Mouse (Mus musculus) spleen, adult 2 months (tissue): ENCODE results near the gene Sfswap. TPM values are rescaled to one million over a fixed set of nuclear protein-coding genes. Genes with fewer than 3 reads are reported as not detected.

Source experiments
- DNase-seq, 2 experiments: peaks; one replicate each; pipeline versions ENCODE4 v3.0.0 to v3.0.0-alpha.2; 2012 to 2021; ENCODE audit warnings: low spot score in 2 of 2, low read depth in 1 of 2
- H3K27ac ChIP-seq: fragments of 200-500 bp; 2 replicates; pipeline ENCODE4 v1.5.1; 2012; ENCODE audit warnings: low read length, inconsistent platforms; ENCODE audit not compliant: insufficient read depth
- H3K27me3 ChIP-seq: fragments of 200-500 bp; 2 replicates; pipeline ENCODE4 v1.6.1; 2012; ENCODE audit warnings: mild to moderate bottlenecking, moderate library complexity, low read length, inconsistent platforms; ENCODE audit not compliant: control insufficient read depth, insufficient read depth
- H3K36me3 ChIP-seq: fragments of 200-500 bp; 2 replicates; pipeline ENCODE4 v1.6.1; 2012; ENCODE audit warnings: mild to moderate bottlenecking, low read length, inconsistent platforms; ENCODE audit not compliant: control insufficient read depth, insufficient read depth
- H3K4me1 ChIP-seq: fragments of 200-500 bp; 2 replicates; pipeline ENCODE4 v1.6.1; 2011; ENCODE audit warnings: inconsistent platforms; ENCODE audit not compliant: control insufficient read depth, insufficient read depth, insufficient read length
- H3K4me3 ChIP-seq: fragments of 200-500 bp; 2 replicates; pipeline ENCODE4 v1.5.1; 2011; ENCODE audit warnings: mild to moderate bottlenecking, inconsistent platforms; ENCODE audit not compliant: insufficient read depth, insufficient read length; ENCODE audit errors: extremely low read depth
- CTCF ChIP-seq: fragments of 200-500 bp; IDR thresholded peaks from 2 replicates; pipeline ENCODE4 v1.5.1; 2011; ENCODE audit warnings: mild to moderate bottlenecking, inconsistent platforms; ENCODE audit not compliant: insufficient read depth, insufficient read length, insufficient replicate concordance; ENCODE audit errors: extremely low read depth
- POLR2A ChIP-seq: fragments of 200-500 bp; IDR thresholded peaks from 2 replicates; pipeline ENCODE4 v1.6.1; 2011; ENCODE audit warnings: low read depth, low read length, inconsistent platforms
- WGBS: fragments of 180-500 bp; shearing (Covaris S2); methylation state at CpG from one replicate; pipeline ENCODE4 v1.1.7; 2018; 5-methylcytosine and 5-hydroxymethylcytosine counted together
- polyA plus RNA-seq: library from polyadenylated mRNA; depleted of rRNA; stranded (reverse); fragments of >200 nt; gene quantifications from 2 replicates; pipeline ENCODE4 v1.2.3, GENCODE M21; 2012

Sfswap gene
- polyA plus RNA-seq, 1 experiment, result 69.8 TPM

DNA sequence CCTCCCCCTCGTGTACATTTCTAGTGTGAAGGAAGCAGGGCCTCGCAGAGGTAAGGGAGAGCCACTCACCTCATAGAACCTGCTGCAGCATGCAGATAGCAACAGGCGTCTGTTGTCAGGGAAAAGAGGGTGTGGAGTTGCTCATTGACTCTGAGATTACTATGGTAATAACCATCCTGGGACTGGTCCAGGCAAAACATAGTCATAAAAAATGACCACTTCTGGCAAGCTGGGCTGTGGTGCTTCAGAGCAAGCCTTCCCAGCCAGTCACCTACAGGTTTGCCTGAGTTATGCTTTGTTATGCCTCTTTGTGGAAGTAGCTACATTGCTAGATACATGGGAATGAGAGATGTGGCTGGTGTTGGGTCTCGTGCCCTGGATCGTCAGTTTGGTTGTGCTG is 26.1 kb downstream of the Sfswap start:
- H3K27me3 ChIP-seq, result no peaks in the 10 kb centered on the region
- H3K4me3 ChIP-seq, result no peak overlapping the region
- DNase-seq, result no peak
- WGBS, result 81% methylated on average over 5 of the region's 5 CpGs
- no peak overlapping the region for H3K27ac ChIP-seq
- peaks cover 19% of the 10 kb centered on the region for H3K36me3 ChIP-seq
- H3K4me1 ChIP-seq, result no peaks in the 10 kb centered on the region
- TF ChIP-seq CTCF, result no peak
- TF ChIP-seq POLR2A, result no peak

DNA sequence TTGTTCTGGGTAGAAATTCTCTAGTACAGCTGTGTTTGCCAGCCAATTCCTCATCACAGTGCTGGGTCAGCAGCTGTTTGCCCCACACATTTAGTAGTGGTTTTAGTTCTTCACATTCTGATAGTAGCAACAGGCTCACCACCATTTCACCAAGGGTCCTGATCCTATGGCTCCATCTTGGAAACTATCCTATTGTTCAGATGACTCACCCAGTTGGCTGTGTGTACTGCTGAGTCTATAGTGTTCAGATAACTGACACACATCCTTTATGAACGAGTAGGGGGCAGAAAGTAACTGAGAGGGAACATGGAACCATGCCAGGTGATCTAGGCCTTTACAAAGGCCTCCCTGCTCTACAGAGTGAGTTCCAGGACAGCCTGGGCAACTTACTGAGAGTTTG is 28.6 kb downstream of the Sfswap start:
- 79% methylated on average over 1 of the region's 1 CpGs for WGBS
- peaks cover 19% of the 10 kb centered on the region for H3K36me3 ChIP-seq
- TF ChIP-seq CTCF, result no peak

GRCm38 (mm10) chr5:129533731-129534130 is 32.7 kb downstream of the Sfswap start:
- 78% methylated on average over 3 of the region's 3 CpGs for WGBS
- TF ChIP-seq POLR2A (no peak), CTCF (no peak)
- H3K36me3 ChIP-seq, result peaks cover 12% of the 10 kb centered on the region
- no peaks in the 10 kb centered on the region for H3K4me1 ChIP-seq
- H3K4me3 ChIP-seq, result no peak overlapping the region
- H3K27me3 ChIP-seq, result no peaks in the 10 kb centered on the region
- no peak for DNase-seq
- no peak overlapping the region for H3K27ac ChIP-seq

More for the DNA sequence above, 28.6 kb downstream of the Sfswap start:
- Histone ChIP-seq H3K27me3 (no peaks in the 10 kb centered on the region), H3K4me1 (no peaks in the 10 kb centered on the region), H3K4me3 (no peak overlapping the region), H3K27ac (no peak overlapping the region)
- no peak for DNase-seq

DNA sequence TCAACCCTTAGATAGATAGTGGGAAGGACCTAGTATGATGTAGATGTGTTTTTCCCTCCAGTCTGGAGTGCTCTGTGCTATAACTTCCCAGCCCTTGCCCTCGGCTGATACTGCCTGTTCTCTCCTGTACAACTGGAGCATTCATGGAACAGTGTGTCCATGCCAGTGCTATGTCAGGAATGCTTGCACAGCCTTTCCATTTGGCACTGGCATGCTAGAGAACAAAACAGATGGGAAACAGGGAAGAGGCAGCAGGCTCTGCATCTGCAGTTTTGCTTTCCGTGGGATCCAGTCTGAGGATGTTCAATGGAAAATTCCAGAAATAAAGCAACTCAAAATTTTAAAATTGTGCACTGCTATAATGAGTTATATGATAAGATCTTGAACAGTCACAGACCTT is 33.5 kb downstream of the Sfswap start:
- H3K36me3 ChIP-seq, result peaks cover 10% of the 10 kb centered on the region
- no peaks in the 10 kb centered on the region for H3K4me1 ChIP-seq
- no peak overlapping the region for H3K27ac ChIP-seq
- TF ChIP-seq POLR2A (no peak), CTCF (no peak)
- no peaks in the 10 kb centered on the region for H3K27me3 ChIP-seq
- no peak for DNase-seq
- 94% methylated on average over 2 of the region's 2 CpGs for WGBS
- H3K4me3 ChIP-seq, result no peak overlapping the region

GRCm38 (mm10) chr5:129535021-129535420 is 34.0 kb downstream of the Sfswap start:
- Histone ChIP-seq H3K4me1 (no peaks in the 10 kb centered on the region), H3K36me3 (peaks cover 13% of the 10 kb centered on the region), H3K4me3 (no peak overlapping the region), H3K27me3 (no peaks in the 10 kb centered on the region), H3K27ac (no peak overlapping the region)
- no peak for DNase-seq
- 89% methylated on average over 2 of the region's 2 CpGs for WGBS
- TF ChIP-seq CTCF (no peak), POLR2A (no peak)

- Histone ChIP-seq H3K4me3 (no peak overlapping the region), H3K27ac (no peak overlapping the region), H3K36me3 (peaks cover 16% of the 10 kb centered on the region), H3K27me3 (no peaks in the 10 kb centered on the region), H3K4me1 (no peaks in the 10 kb centered on the region)
- WGBS, result 99% methylated on average over 3 of the region's 3 CpGs
- DNase-seq, result no peak
- TF ChIP-seq CTCF (no peak), POLR2A (no peak)
Observed at GRCm38 (mm10) chr5:129535431-129535830, 34.4 kb downstream of the Sfswap start.

GRCm38 (mm10) chr5:129538826-129539225 is 37.8 kb downstream of the Sfswap start:
- Histone ChIP-seq H3K36me3 (peaks cover 36% of the 10 kb centered on the region), H3K4me1 (no peaks in the 10 kb centered on the region), H3K27ac (no peak overlapping the region), H3K4me3 (no peak overlapping the region), H3K27me3 (no peaks in the 10 kb centered on the region)
- no peak for DNase-seq
- WGBS, result 95% methylated on average over 4 of the region's 4 CpGs
- no peak for TF ChIP-seq POLR2A
- TF ChIP-seq CTCF, result no peak

GRCm38 (mm10) chr5:129542236-129542635 is 41.2 kb downstream of the Sfswap start:
- TF ChIP-seq POLR2A, result no peak
- TF ChIP-seq CTCF, result no peak
- Histone ChIP-seq H3K27me3 (no peaks in the 10 kb centered on the region), H3K4me1 (no peaks in the 10 kb centered on the region), H3K4me3 (no peak overlapping the region), H3K27ac (no peak overlapping the region), H3K36me3 (peaks cover 41% of the 10 kb centered on the region)
- 95% methylated on average over 3 of the region's 3 CpGs for WGBS
- DNase-seq, result no peak
